Mouse (Mus musculus): ENCODE results near the gene Epb41l1. TPM values are rescaled to one million over a fixed set of nuclear protein-coding genes. Genes with fewer than 3 reads are reported as not detected.

Epb41l1 gene
- total RNA-seq, 2 experiments from 2014 or later, result 4.3 to 4.9 TPM

DNA sequence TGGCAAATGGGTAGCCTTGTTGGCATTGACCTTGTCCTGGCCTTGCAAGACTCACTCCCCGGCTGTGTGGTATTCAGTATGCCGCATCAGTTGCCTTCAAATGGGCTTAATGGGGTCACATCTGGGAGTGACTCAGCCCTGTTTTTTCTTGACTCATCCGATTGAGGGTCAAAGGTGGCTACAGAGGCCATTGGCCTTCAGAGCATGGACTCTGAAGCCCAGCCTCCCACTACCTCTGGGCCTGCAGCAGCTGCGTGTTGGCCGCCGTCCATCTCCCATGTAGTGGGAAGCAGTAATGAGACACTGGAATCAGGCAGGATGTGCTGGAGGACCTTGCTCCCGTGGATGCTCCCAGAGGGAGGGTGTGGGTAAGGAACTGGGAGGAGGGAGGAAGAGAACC is 33.1 kb downstream of the Epb41l1 start:
- intact Hi-C loops (cut with DNase I), result no loop called here
- DNase-seq, result peak; percentile 44 to 50

DNA sequence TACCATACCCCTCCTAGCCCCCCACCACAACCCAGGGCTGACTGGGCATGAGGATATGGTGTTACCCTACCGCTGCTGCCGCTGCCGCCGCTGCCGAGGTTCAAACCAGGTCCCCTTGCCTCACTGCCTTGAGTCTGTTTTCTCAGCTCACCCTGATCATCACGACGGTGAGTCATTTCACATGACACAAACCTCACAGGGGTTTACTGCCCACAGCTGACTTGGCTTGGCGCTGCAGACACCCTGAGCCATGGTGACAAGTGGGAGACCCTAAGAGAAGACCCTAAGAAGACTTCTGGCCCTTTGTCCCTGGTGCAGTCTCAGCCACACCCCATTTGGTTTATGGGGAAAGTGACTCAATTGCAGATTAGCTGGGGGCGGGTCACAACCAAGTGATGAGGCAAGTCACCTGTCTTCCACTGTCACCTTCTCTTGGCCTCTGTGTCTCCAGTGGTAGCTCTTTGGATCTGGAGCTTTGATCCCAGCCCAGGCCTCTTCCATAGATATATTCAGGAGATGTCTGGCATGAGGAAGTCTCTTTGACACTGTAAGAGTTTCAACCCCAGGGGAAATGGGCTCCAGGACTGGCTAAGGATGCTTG is 34.9 kb downstream of the Epb41l1 start:
- DNase-seq, result no peak
- intact Hi-C loops (cut with DNase I), result no loop called here

DNA sequence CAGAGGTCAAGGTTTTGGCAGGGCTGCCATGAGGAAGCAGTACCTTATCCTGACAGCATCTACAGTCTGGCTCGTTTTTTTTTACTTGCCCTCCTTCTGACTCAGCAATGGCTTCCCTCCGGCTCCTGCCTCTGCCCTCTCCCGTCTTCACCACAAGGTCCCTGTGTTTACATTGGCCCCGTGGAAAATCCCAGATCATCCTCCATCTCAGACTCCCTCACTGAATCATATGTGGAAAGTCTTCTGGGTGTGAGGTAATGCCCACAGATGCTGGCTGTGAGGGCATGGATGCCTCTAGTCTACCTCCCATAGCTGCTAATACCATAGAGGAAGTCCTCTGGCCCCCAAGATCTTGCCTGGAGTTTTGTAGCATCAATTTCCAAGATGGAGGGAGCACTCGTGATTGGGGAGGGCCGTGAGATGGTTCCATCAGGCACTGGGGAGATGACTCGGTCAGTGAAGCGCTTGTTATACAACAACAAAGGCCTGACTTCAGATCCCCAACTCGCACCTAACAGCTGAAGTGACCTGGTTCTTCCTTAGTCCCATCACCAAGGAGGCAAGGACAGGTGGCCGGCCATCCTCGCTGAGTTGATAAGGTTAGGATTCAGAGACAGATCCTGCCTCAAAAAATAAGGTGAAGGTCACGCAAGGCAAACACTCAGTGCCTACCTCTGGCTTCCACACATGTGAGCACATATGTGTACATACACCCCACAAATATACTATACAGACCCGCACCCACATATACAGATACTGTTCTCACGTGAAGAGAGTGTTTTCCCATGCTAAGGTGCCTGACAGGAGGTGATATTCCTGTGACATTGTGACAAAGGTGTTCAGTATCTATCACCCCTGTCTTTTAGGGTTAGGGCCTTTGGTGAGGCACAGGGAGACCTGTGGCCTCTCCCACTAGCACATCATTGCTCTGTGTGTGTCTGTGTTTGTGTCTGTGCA is 36.0 kb downstream of the Epb41l1 start:
- no peak for DNase-seq
- intact Hi-C loops (cut with DNase I), result no loop called here

DNA sequence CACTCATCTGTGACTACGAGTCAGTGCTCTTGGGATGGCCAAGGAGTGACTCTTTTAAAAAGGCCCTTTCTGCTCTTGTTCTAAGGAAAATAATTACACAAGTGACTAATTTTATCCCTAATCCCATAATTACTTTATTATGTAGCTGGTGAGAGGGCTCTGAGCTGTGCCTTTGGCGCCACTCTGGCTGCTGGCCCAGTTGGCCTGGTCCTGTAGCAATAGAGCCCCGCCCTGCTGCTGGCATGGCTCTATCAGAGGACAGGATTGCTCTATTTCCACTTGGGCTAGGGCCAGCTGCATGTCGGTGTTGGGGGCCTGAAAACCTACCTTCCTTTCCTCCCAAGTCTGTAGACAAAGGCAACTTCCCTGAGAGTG is 36.6 kb downstream of the Epb41l1 start:
- intact Hi-C loops (cut with DNase I), result no loop called here
- no peak for DNase-seq

DNA sequence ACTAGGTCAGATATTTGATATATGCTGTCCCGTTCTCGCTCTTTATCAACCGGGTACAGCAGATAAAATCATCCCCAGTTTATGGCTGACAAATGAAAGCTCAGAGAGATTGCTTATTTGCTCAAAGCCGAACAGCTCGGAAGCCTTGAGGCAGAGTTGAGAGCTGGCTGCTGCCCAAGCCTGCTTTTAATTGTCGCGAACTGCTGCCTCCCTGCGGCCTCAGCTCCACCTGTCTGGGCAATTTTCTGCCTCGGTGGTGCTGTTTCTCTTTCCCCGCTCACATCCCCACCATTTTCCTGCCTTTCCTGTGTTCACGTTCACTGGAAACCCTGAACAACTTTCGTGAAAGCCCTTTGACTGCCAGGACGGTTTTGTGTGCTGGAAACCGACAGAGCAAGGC is 39.8 kb downstream of the Epb41l1 start:
- intact Hi-C loops (cut with DNase I), result loop anchor here (5.0 kb wide), 1 partner anchor 118 kb away; no protein-coding TSS in a partner anchor

DNA sequence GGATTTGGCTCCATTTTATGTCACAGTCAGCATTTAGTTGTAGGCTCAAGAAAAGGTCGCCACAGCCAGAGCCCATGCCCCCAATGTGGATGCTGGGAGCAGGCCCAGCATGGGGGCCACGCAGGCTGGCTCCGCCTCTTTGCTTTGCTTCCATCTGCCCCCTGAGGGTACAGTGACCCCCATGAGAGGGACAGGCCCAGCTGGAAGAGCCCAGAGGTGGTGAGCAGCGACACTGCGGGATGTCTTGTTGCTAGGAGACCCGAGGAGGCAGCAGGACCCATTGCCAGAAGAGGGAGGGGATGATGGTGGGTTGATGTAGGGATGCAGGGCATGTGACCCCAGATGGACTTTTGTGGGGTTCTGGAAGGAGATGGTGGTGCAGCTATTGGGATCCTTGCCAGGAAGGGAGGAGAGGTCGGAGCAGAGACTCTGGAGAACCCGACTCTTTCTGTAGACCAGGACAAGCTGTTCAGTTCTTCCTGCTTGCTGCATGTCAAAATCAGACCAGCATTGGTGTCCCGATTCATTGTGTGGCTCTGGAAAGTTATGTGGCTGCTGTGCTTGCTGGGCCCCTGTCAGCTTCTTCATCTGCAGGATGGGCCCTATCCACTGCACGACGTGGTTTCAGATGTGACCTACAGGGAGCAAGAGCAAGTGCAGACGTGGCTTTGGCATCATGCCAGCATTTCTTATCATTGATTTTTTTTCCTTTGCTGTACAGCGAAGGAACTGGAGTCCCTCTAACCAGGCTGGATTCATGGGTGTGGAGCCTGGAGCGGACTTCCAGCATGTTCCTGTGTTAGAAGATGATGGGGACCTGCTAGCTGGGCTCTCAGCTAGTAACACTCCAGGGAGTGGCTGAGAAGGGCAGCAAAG is 41.7 kb downstream of the Epb41l1 start:
- intact Hi-C loops (cut with DNase I), result loop anchor here (5.0 kb wide), 1 partner anchor 120 kb away; no protein-coding TSS in a partner anchor
- DNase-seq, result no peak

More for the DNA sequence above, 39.8 kb downstream of the Epb41l1 start:
- DNase-seq, result peak; percentile 35 to 44

DNA sequence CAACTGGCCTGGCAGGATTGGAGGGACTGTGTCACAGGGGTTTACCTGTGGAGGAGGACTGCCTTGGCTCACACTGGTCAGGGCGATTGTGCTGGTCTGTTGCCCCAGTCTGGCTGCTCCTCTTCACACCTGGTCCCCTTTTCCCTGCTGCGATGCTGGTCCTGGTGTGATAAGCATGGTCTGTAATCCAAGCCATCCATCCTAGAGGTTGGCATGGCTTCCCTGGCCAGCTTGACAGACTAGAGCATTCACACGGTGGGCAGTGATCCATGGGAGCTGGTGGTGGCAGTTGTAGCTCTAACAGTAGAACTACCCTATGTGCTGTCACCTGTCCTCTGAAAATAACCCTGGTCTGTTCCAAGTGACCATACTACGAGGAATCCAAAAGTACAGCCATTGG is 43.7 kb downstream of the Epb41l1 start:
- no peak for DNase-seq
- intact Hi-C loops (cut with DNase I), result loop anchor here (5.0 kb wide), 1 partner anchor 122 kb away; no protein-coding TSS in a partner anchor

DNA sequence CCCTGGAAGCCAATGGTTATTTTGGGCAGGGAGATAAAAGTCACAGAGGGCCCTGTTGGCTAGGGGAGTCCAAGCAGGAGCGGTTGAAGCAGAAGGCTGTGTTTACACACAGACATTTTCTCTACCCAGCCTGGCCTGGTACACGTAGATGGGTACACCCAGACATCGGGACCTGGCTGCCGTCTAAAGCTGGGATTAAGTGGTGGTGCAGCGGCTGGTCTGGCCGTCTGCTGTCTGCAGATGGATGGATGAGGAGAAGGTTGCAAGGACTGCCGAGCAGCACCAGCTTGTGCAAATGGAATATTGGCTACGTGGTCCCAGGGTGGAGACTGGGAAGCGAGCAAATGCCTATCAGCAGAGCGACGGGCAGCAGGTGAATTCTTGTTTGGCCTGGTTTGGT is 46.8 kb downstream of the Epb41l1 start:
- DNase-seq, result no peak
- intact Hi-C loops (cut with DNase I), result no loop called here

DNA sequence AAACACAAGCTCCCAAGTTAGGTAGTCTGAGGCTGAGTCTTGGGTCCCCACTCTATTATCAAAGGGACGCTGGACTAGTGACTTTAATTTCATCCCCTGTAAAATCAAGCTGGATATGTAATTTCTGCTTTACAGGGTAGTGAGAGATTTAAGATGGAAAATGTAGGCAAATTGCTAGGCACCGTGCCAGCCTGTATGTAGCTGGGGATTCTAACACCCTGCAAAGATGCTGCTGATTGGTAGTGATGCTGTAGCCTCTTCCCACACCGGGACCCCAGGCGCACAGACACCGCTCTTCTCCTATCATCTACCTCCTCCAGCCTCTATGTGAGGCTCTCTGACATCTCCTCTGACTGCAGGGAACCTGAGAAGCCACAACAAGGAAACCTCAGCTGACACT is 48.2 kb downstream of the Epb41l1 start:
- intact Hi-C loops (cut with DNase I), result no loop called here
- DNase-seq, result no peak

DNA sequence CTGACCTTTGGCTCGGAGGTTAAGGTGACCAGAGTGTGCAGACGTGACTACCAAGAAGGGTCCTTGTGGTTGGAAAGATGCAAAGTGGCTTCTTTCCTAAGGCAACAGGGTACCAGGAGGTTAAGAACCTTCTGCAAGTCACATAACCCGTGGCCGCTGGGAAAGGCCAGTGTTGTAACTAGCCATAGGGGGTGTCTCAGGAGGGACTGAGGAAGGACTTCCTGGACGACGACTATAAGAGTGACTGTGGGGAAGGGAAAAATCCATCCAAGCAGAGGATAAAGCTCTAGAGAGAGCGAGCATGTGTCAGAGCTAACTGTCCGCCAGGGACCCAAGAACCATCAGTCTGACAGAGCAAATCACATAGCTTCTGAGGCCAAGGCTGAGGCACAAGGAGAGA is 48.8 kb downstream of the Epb41l1 start:
- no peak for DNase-seq
- intact Hi-C loops (cut with DNase I), result no loop called here

DNA sequence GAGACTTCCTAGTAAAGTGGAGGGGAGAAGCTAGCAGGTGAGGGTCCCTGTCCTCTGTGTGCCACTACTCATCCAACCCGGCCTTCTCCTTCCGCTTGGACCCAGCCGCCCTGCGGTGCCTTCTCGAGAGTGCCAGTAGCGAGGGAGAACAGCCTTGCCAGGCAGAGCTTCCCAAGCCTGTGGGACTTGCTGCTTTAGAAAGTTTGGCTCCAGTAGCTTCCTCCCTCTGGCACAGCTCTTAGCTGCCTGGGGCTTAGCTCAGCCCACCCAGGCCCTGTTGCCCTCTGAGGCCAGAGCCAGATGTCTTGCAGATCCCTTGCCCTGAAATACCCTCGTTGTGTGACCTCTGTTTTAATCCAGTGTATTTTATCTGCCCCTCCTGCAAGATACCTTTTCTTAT is 50.2 kb downstream of the Epb41l1 start:
- DNase-seq, result no peak
- intact Hi-C loops (cut with DNase I), result no loop called here

DNA sequence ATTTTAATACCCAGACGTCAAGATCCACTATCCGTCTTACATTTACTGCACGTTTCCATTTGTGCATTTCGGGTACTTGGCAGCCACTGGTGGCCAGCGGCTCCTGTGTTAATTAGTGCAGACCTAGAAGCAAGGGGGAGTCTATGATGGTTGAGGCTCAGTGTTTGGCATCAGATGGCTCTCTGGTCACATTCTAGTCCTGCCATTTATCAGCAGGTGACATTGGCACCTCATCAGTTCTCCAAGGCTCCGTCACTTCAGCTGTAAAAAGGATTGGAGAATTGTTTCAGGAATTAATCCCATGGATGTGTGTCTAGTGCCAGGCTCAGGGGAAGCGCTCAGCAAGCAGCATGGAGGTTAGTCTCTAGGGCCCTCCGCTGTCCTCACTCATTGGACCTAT is 51.6 kb downstream of the Epb41l1 start:
- intact Hi-C loops (cut with DNase I), result no loop called here
- DNase-seq, result no peak

DNA sequence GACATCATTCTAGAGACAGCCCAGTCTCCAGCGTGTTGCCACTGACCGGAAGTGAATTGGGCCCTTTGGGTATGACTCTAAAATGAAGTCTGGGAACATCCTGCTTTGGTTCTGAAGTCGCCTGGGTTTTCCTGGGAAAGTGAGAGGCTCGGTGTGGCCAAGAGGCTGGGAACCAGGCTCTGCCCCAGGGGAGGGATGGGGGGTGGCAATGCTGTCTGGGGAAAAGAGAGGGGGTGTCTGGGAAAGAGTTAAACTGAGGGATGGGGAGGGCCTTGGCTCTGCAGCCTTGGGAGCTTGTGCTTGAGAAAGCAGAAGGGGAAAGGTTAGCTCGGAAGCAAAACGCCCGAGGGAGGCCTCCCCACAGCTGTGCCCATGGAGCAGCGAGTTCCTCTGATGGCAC is 53.0 kb downstream of the Epb41l1 start:
- intact Hi-C loops (cut with DNase I), result no loop called here
- DNase-seq, result no peak

DNA sequence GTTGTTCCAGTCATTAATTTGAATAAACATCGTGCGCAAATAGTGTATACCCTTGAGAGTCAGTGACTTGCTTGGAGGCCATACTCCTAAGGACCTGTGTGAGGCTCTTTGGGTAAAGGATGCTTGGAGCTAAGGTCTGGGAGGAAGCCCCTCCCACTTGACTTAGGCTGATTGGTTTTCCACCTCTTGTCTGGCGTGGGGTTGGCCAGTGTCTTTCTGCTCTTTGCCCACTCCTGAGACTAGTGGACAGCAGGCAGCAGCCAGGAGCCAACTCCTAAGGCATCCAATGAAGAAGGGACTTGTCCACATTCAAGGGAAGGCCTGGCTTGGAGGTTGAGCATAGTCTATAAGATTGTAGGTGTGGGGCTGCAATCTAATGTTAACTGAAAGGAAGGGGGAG is 53.4 kb downstream of the Epb41l1 start:
- DNase-seq, result no peak
- intact Hi-C loops (cut with DNase I), result no loop called here

DNA sequence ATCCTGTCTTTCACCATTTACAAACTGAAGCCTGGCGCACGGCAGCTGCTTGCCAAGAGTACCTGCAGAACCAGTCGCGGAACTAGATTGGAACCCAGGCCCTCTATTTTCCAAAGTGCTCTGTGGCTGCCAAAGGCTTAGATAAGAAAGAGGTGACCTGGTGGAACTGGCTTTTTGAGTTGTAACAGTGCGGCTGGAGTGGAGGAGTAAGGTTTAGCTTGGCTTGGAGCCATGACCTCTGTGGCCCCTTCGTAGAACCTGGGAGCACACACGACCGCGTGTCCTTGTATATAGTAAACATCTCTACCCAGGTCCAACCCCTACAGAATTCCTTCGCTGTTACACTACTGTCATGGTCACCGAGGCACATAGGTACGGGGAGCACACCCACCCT is 54.2 kb downstream of the Epb41l1 start:
- DNase-seq, result no peak
- intact Hi-C loops (cut with DNase I), result no loop called here

DNA sequence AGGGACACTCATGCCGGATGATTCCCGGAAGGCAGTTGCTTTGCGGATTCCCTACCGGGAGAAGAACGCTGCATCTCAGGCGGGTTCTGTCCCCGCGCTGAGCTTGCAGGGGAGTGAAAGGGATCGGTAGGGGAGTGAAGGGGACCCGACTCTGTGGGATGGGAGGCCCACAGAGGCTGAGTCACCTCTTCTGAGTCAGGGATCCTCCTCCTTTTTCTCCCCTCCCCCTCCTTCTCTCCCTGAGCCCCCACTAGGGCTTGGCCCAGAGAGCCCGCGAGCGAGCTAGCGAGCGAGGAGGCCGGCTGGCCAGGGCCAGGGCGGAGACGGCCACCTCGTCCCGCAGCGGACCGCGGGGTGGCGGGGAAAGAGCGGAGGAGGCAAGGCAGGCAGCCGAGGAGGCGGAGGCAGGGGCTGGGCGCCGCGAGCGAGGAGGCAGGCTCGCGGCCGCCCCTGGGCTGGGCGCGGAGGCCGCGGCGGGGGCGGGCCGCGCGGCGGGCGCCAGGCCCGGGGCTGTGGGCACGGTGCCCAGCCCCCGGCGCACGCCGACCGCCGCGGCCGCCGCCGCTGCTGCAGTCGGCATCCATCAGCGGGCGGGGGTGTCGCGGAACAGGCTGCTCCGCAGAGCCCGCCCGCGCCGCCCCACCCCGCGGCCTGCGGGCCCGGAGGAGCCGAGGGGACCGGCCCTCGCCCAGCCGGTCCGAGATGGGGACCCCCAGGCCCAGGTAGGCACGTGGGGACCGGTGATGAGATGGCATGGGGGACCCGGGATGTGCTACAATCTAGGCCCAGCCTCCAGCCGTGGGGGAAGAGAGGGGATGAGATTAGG is 54.8 kb downstream of the Epb41l1 start:
- intact Hi-C loops (cut with DNase I), result no loop called here
- peak; percentile 48 to 61 for DNase-seq

DNA sequence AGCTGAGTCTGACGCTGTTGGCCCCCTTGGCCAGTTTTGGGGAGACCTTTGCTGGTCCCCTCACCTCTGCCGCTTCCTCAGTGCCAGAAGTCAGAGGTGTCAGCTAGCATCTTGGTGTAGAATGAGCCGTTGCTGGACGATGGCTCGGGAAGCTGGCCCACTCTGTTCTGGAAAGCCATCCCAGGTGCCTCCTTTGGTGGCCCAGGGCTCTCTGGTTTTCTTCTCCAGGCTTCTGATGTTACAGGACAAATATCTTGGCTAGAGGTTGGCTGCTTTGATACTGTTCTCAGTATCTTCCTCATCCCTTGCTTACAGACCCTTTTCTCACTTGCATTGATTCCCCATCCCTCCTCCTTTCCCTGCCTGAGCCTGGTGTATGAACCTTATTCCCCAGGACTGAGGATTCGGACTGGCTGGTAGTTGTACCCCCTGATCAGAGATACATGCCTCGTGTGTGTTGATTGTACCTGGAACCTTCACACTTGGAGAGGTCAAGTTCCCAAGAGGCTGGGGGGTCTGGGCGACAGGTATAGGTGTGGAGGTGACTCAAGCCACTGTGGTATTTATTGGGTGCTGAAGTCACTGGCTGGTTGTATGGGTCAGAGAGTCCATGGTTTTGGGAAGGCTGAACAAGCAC is 55.5 kb downstream of the Epb41l1 start:
- no peak for DNase-seq
- intact Hi-C loops (cut with DNase I), result no loop called here

DNA sequence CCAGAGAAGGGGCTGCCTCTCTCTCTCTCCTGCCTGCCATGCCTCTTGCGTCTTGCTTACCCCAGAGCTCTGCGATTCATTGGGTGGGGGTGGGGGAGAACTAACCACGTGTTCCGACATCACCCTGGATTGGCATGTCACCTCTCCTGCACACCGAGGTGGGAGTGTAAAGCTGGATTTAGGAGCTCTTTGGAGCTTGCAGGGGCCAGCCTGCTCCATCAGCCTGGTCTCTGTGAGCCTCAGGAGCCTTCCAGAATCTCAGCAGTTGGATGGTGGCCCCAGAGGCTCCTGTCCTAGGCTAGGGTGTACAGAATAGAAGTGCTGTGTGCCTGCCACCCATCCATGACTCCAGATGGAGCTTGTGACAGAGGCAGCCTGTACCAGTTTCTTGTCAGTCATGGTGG is 56.0 kb downstream of the Epb41l1 start:
- no peak for DNase-seq

DNA sequence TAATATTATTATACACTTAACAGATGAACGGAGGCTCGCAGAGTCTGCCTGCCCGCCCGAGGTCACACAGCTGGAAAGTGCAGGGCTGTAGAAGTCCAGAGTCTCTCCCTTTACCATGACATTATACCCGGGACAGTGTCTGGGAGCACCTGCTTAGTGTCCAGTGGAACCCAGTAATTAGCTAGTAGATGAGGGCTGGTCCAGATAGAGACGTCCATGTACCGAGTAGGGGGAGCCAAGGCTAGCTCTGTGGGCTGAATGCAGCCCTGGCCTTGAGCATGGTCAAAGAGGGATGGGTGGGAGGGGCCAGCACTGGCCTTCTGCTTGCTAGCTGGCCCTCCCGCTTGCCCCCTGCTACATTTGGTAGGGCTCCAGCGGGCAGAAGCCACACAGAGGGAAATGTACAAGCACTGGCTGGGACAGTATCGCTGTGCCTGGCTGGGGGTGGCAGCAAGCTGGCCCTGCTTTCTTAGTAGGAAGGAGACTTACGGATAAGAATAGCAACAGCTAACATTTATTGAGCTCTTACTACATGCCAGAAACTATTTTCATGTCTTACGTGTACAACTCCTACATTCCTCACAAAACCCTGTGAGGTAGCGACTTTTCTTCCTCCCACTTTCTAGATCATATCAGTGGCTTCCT is 57.5 kb downstream of the Epb41l1 start:
- intact Hi-C loops (cut with DNase I), result no loop called here
- no peak for DNase-seq

More for the DNA sequence above, 56.0 kb downstream of the Epb41l1 start:
- intact Hi-C loops (cut with DNase I), result no loop called here
